Mouse (Mus musculus): ENCODE results near the gene Fscn3.

Gene Fscn3

GRCm38 (mm10) chr6:28428290-28428689 lies 701 bp downstream of the Fscn3 start, which contains the start of gene Gcc1:
TSS of gene Gcc1 (minus strand) at chr6:28428390.
- DNase-seq, result no peak

DNA sequence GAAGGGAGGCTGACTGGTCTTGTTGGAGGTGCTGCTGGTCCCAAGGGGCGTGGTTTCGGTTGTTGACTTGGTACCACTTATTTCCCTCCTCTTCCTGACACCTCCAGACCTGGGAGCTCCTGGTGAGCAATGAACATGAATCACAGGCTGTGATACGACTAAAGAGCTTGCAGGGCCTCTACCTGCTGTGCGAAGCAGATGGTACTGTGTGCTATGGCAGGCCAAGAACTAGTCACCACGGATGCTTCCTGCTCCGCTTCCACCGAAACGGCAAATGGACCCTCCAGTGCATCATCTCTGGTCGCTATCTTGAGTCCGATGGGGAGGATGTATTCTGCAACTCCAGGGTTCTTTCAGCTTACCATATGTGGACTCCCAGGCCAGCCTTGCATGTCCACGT lies 2.3 kb downstream of the Fscn3 start:
- DNase-seq, result no peak

DNA sequence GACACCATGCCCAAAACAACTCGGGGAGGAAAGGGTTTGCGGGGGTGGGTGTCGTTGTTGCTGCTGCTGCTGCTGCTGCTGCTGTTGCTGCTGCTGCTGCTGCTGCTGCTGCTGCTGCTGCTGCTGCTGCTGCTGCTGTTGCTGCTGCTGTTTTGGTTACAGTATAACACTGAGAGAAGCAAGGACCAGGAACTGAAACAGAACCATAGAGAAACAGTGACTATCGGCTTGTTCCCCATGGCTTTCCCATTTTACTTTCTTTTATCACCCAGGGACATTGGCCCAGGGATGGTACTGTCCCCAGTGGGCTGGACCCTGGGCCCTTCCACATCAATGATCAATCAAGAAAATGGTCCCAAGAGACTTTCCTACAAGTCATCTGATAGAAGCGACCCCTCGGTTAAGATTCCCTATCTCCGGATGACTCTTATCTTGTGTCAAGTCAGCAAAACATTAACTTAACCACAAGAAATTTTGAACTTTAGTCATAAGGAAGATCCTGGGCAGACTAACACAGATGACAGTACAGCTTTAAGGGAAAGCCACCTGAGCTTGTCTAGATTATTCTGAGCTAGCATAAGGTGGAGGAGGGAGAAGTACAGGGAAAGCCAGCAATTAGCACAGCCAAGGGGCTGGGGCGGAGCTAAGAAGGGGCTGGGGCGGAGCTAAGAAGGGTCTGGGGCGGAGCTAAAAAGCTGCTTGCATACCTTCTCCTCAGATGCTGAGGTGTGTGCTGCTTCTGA lies 3.4 kb downstream of the Fscn3 start:
- DNase-seq, result no peak

DNA sequence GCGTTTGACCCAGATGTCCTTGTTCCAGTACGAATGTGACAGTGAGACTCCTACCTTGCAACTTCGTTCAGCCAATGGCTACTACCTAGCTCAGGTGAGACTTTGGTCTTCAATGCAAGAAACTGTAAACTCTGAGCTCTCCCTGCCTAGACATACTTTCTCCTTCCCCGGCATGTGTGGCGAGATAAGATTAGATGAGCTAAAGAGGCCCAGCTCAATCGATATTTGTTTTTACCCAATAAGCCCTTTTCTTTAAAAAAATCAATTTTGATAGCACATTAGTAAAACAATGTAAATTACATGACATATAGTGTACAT lies 3.9 kb downstream of the Fscn3 start:
- no peak for DNase-seq

- DNase-seq, result no peak
Measured at GRCm38 (mm10) chr6:28447937-28448336, 20.3 kb downstream of the Fscn3 start.

GRCm38 (mm10) chr6:28449253-28449652 lies 21.7 kb downstream of the Fscn3 start, which contains the start of gene Pax4:
TSS of gene Pax4 (minus strand) at chr6:28449353.
- no peak for DNase-seq

GRCm38 (mm10) chr6:28450481-28450880 lies 22.9 kb downstream of the Fscn3 start:
- no peak for DNase-seq

DNA sequence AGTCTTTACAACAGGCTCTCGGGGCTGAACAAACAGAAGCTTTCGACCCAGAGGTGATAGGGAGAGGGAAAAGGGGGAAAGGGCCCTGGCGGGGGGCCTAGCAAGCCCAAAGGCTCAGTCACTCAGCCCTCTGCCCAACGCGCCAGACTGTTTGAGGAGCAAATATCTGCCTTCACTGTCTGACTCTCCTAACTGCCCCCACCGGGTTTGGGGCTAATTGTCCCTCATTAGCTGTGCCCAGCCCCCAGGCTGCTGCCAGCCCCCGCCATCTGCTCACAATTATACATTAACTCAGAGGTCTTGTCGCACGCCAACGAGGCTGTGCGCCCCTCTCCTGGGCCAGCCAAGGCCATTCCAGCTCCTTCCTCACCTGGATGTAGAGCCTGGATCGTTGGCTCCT lies 23.4 kb downstream of the Fscn3 start:
- DNase-seq, result no peak

- no peak for DNase-seq
Measured at GRCm38 (mm10) chr6:28459221-28459668, 31.7 kb downstream of the Fscn3 start.

DNA sequence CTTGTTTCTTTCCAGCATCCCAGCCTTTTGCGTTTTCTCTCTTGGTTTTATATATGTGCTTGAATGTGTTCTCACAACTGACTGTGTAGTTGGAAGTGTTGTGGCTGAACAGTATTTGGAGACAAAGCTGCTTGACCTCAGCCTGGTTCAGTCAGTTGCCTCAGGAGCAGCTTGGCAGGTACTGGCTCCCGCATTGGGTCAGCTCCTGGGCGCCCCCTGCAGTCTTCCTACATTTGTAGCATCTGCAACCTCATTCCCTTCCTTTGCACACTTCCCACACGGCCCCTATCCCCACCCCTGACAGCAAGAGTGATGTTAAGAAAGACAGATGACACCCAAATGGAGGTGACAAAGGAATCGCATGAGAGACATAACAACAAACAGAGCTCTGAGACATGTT lies 32.9 kb downstream of the Fscn3 start:
- peak; percentile 41 for DNase-seq

GRCm38 (mm10) chr6:28464630-28465029 lies 37.0 kb downstream of the Fscn3 start:
- DNase-seq, result no peak

- DNase-seq, result no peak
Measured at GRCm38 (mm10) chr6:28470017-28470602, 42.5 kb downstream of the Fscn3 start.

- DNase-seq, result no peak
Measured at GRCm38 (mm10) chr6:28470621-28471020, 43.0 kb downstream of the Fscn3 start.

GRCm38 (mm10) chr6:28471284-28472035 lies 43.9 kb downstream of the Fscn3 start:
- DNase-seq, result no peak

- DNase-seq, result no peak
Measured at GRCm38 (mm10) chr6:28474211-28474610, 46.6 kb downstream of the Fscn3 start.

- DNase-seq, result no peak
Measured at GRCm38 (mm10) chr6:28474839-28475238, 47.2 kb downstream of the Fscn3 start, which contains the start of gene Snd1. TSS of gene Snd1 (plus strand) at chr6:28475139.

DNA sequence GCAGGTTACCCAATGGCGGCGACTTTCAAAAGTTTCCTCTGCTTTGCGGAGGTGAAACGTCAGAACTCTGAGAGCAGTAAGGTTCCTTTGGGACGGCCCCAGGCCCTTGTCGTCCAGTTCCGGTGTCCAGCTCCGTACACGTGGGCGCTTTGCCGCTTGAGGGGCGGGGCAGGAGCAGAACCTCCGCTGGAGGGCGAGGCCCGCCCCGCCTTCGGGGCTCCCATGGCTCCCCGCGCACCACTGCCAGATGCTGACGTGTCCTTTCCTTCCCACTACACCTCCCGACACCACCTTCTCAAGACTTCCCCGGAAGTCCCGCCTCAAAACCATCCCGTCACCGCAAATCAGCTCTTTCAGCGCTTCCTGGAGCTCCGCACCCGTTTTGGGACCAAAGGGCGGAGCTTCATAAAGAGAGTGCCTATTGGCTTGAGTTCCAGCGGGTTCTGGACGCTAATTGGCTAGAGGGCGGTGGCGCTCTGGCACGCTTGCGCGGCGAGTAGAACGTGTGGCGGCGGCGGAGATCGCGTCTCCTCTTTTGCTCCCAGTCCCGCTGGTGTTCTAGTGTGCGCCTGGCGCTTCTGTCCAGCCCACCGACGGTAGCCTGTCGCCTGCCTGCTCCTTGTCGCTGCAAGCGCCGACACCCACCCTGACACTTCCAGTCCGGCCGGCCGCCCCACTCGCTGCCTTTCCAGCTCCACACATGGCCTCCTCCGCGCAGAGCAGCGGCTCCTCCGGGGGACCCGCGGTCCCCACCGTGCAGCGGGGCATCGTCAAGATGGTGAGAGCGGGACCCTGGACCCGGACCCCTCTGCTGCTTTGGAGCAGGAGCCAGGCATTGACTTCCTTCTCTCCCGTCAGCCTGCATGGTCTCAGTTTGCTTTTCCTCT lies 52.5 kb downstream of the Fscn3 start:
- DNase-seq, result peak; percentile 98

DNA sequence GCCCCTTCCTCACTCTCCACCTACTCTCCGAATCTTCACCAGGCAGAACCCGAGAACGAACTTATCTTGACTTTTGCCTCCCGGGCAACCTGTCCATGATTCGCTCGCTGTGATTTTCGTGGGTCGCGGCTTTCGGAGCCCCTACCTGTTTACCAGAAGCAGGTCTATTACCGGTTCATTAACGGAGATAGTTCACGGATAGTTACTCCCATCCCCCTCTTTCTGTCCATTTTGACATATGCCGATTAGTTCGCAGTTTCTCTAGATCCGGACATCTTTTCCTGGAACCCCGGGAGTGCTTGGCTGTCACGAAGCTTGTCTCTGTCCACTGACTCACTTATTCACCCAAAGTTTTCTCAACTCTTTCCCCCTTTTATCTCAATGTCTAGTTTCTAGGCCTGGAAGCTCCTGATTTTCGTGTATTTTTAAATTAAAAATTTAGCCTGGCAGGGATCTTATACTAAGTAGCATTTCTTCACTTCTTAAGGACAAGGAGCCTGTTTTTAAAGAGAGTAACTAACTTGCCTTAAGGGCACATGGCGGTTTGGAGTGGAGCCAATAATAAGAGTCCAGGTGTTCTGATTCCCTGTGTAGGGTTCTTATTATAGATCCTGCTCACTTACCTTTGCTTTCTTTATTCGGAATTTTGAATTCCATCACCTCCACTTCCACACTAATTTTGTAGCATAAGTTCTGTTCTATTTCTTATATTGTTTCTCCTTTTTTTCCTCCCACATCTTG lies 53.3 kb downstream of the Fscn3 start:
- no peak for DNase-seq

DNA sequence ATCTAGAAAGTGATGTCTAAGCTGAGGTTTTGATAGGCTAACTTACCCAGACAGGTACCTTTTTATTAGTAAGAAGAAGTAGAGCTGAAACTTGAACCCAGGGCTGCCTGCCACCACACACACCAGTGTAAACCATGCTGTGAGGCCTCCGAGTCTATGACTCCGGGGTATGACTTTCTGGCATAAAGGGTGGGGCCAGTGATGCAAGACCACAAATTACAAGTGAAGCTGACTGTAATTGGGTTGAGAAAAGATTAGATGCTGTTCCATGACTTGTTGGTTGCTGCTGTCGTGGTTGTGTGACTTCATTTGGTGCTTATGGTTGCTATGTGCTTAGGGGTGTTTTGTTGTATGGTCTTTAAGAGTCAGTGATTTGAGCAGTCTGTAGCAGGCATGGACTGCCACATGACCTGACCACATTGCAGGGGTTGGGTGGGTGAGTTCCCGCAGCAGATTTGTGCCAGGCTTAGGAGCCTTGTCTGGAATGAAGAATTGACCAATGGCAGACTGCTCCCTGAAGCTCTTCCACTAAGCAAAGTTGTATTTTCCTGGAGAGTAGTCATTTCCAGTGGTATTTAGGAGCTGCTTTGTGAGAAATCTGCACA lies 55.2 kb downstream of the Fscn3 start:
- DNase-seq, result no peak

DNA sequence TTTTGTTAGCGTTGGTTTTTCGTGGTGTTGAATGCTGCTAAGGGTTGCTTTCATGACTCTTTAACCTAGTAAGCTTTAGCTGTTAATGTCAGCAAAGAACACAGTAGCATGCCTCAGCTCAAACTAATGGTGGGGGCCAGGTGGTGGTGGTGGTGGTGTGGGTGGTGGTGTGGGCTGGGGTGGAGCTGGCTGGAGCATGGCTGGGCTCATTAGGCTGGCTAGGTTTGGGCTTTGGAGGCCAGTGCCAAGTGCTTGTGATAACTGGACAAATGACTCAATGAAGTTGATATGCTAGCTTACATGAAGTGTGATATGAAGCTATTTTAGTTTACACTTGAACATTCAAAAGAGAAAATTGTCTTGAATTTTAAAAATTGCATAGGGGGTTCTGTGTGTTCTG lies 58.4 kb downstream of the Fscn3 start:
- DNase-seq, result no peak

- no peak for DNase-seq
Measured at GRCm38 (mm10) chr6:28486471-28486870, 58.9 kb downstream of the Fscn3 start.

DNA sequence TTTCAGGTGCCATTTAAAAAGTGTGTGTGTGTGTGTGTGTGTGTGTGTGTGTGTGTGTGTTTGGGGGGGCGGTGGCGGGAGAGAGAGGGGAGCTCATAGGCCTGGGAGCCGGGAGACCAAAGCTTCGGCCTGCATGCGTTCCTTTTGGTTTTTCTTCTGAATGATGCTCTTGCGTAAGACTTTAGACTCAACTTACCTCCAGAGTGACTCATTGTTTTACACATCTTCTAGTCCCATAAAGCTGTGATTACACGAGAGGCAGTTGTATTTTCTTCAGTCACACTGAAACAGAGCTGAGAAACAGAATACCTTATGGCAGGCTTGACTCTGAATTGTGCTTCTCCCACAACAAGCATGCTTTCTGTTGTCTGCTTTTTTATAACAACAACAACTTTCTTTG lies 59.3 kb downstream of the Fscn3 start:
- no peak for DNase-seq
